11 mouse cellular contexts compared by ENCODE assay signal in the genomic region with DNA sequence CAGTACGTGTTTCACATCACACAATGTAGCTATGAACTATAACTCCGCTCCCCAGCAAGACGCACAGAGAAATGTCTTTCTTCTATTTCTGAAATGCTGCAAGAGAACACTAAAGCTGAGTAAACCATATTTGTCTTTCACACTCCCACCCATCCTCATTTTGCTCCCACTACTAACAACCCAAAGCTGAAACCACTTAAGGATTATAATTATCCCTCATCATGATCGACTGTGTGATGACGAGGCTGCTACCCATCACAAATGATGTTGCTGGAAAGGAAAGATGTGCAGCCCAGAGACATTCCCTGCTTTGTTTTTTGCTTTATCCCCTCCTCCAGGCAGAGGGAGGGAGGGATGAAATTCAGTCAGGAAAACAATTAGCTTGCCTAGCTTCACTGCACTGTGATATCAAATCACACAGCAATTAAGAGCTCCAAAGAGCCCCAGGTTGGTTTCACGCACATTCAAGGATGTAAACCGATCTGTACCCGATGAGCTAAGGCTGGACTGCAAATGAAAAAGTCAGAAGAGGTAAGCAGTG.
DNase-seq lines count a peak whose midpoint lies in the region; ATAC-seq lines count a peak whose summit lies in the region.
"Had no signal": no experiment of that assay in that cellular context is flagged by ENCODE, and none has a peak within 500 bp of the region (broad histone marks: within the 10 kb centered on the region; RNA-seq: fewer than 3 reads in every experiment).

No protein-coding gene starts in this region.

- no peak overlapping the region for H3K27ac ChIP-seq in embryonic facial prominence, embryonic 11.5 days (replicated peaks; ENCODE audit: low read depth, low read length)
- peak overlapping the region; percentile 64 for H3K27ac ChIP-seq in hindbrain, embryonic 12.5 days
- H3K27ac ChIP-seq in midbrain, embryonic 13.5 days, result peak overlapping the region; percentile 69

- H3K4me3 ChIP-seq in embryonic facial prominence, embryonic 11.5 days (ENCODE audit: low read depth, low read length), result no peak overlapping the region
- H3K4me3 ChIP-seq in hindbrain, embryonic 12.5 days, result no peak overlapping the region
- H3K4me3 ChIP-seq in midbrain, embryonic 13.5 days (replicated peaks), result no peak overlapping the region

- no peak overlapping the region for H3K4me2 ChIP-seq in embryonic facial prominence, embryonic 11.5 days (ENCODE audit: low read depth, low read length)
- peak overlapping the region; percentile 26; the same call in 1 of the 2 replicates for H3K4me2 ChIP-seq in hindbrain, embryonic 12.5 days (replicated peaks)
- peak overlapping the region; percentile 20; the same call in 1 of the 2 replicates for H3K4me2 ChIP-seq in midbrain, embryonic 13.5 days (replicated peaks)

- no peaks in the 10 kb centered on the region for H3K27me3 ChIP-seq in embryonic facial prominence, embryonic 11.5 days (ENCODE audit: control insufficient read depth, insufficient read depth, low read length)
- no peaks in the 10 kb centered on the region for H3K27me3 ChIP-seq in hindbrain, embryonic 12.5 days
- no peaks in the 10 kb centered on the region; the same call in 1 of the 2 replicates for H3K27me3 ChIP-seq in midbrain, embryonic 13.5 days
- H3K27me3 ChIP-seq: CH12.LX had no signal

- no peaks in the 10 kb centered on the region for H3K4me1 ChIP-seq in embryonic facial prominence, embryonic 11.5 days (ENCODE audit: control insufficient read depth, insufficient read depth, low read length)
- peaks cover 9% of the 10 kb centered on the region for H3K4me1 ChIP-seq in hindbrain, embryonic 12.5 days
- H3K4me1 ChIP-seq in midbrain, embryonic 13.5 days (replicated peaks), result peaks cover 11% of the 10 kb centered on the region

- peak; percentile 69 for ATAC-seq in embryonic facial prominence, embryonic 11.5 days (replicated peaks; ENCODE audit: insufficient number of reproducible peaks, low FRiP score, low TSS enrichment, low read depth)
- peak; percentile 72 for ATAC-seq in hindbrain, embryonic 12.5 days (ENCODE audit: low FRiP score)
- ATAC-seq in midbrain, embryonic 13.5 days, result peak; percentile 74
- ATAC-seq: liver, postnatal 0 days had no signal

- H3K9me3 ChIP-seq in embryonic facial prominence, embryonic 11.5 days (replicated peaks; ENCODE audit: control insufficient read depth, low read length), result no peaks in the 10 kb centered on the region
- no peaks in the 10 kb centered on the region for H3K9me3 ChIP-seq in hindbrain, embryonic 12.5 days (replicated peaks)
- no peaks in the 10 kb centered on the region for H3K9me3 ChIP-seq in midbrain, embryonic 13.5 days

- no peak overlapping the region for H3K9ac ChIP-seq in embryonic facial prominence, embryonic 11.5 days (replicated peaks; ENCODE audit: low read length)
- no peak overlapping the region for H3K9ac ChIP-seq in hindbrain, embryonic 12.5 days
- H3K9ac ChIP-seq in midbrain, embryonic 13.5 days (replicated peaks), result no peak overlapping the region
- H3K9ac ChIP-seq: liver, postnatal 0 days had no signal

- H3K36me3 ChIP-seq in embryonic facial prominence, embryonic 11.5 days (replicated peaks; ENCODE audit: control insufficient read depth, insufficient read depth, low read depth, low read length), result no peaks in the 10 kb centered on the region
- no peaks in the 10 kb centered on the region for H3K36me3 ChIP-seq in hindbrain, embryonic 12.5 days
- H3K36me3 ChIP-seq in midbrain, embryonic 13.5 days, result no peaks in the 10 kb centered on the region

- peak; percentile 11 for DNase-seq in ES-CJ7 (ENCODE audit: low read depth, low spot score)
- DNase-seq in embryonic facial prominence, embryonic 11.5 days (ENCODE audit: low spot score), result peak; percentile 31
- DNase-seq in lung, postnatal 36 days, result no peak
- DNase-seq in cerebellum, postnatal 4 days (ENCODE audit: low spot score in 2 of 2), result no peak
- DNase-seq in cerebellum, postnatal 14 days, result no peak
- no peak for DNase-seq in kidney, postnatal 10 days
- DNase-seq: adrenal gland, postnatal 14 days; liver, postnatal 0 days had no signal

- WGBS in embryonic facial prominence, embryonic 11.5 days, result 28% methylated on average over 8 of the region's 8 CpGs
- 26% methylated on average over 8 of the region's 8 CpGs for WGBS in hindbrain, embryonic 12.5 days
- 20% methylated on average over 8 of the region's 8 CpGs for WGBS in midbrain, embryonic 13.5 days

Comparison
In these comparisons a context has a peak if more than half of its experiments do, and no peak if none do; other contexts are left out.
1. DNase-seq: peak in ES-CJ7 (single experiment) and embryonic facial prominence, embryonic 11.5 days (single experiment); none in lung, postnatal 36 days (single experiment), cerebellum, postnatal 4 days (0 of 2), cerebellum, postnatal 14 days (0 of 2) and kidney, postnatal 10 days (single experiment).
2. Peak in every context shown above with its lines, with median percentiles within 50 percentile points of each other: ATAC-seq.